Mouse (Mus musculus): ENCODE results near the gene Tspo2. TPM values are rescaled to one million over a fixed set of nuclear protein-coding genes. Genes with fewer than 3 reads are reported as not detected.

Tspo2 gene
- polyA plus RNA-seq, 1 experiment from 2014 or later: 0.51 TPM

DNA sequence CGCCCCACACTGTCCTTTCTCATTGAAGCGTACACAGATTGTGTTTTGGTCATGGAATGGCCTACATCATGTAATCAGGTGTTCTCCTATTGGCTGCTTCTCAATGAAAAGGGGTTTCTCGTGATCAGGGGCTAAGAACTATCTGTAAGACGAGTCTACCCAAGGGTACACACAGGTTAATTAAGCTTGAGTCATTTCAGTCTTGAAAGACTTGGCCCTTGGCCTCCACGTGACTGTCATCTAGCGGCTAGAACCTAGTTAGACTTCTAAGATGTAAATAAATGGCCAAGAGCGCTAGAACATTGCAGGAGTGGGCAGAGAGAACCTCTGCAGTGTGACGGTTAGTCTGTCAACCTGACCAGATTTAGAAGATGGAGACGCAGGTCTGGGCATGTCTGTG is 27.1 kb downstream of the Tspo2 start:
- H3K4me3 ChIP-seq (ENCODE audit: low read depth, low read length): no peak overlapping the region
- ATAC-seq (ENCODE audit: low FRiP score, low TSS enrichment) (no peak), DNase-seq (ENCODE audit: low spot score) (no peak)
- H3K27me3 ChIP-seq (ENCODE audit: control insufficient read depth, insufficient read depth, low read length): no peaks in the 10 kb centered on the region
- no peak overlapping the region for H3K4me2 ChIP-seq (replicated peaks; ENCODE audit: low read depth)
- no peak overlapping the region for H3K9ac ChIP-seq (ENCODE audit: low read length)
- no peak for TF ChIP-seq CTCF (IDR thresholded peaks at IDR 0.05; ENCODE audit: low read depth)
- no peak for TF ChIP-seq EP300 (optimal IDR thresholded peaks at IDR 0.05)
- H3K27ac ChIP-seq (replicated peaks): no peak overlapping the region
- no peaks in the 10 kb centered on the region for H3K36me3 ChIP-seq (ENCODE audit: control insufficient read depth, insufficient read depth, low read length)
- H3K9me3 ChIP-seq (ENCODE audit: control insufficient read depth, low read length): no peaks in the 10 kb centered on the region
- H3K4me1 ChIP-seq (replicated peaks; ENCODE audit: control insufficient read depth, insufficient read depth): no peaks in the 10 kb centered on the region; the same call in none of the 2 replicates
- WGBS: 76% methylated on average over 9 of the region's 9 CpGs

DNA sequence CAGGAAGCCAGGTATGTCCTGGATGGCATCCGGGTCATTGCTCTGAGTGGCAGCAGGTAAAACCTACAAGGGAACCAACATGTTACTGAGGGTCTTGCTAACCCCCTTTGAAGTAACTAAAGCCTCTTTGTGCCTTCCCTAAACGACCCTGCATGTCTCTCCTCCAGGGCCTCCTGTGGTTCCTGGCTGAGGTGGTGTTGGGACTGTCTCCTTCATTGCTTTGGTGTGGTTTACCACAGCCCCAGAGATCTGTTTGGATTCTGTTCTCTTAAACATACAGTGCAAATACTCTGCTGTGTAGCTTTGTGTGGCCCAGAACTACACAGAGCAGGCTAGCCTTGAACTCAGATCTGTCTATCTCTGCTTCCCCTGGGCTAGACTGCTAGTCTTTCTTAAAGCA is 31.8 kb downstream of the Tspo2 start:
- Histone ChIP-seq H3K9ac (ENCODE audit: low read length) (no peak overlapping the region), H3K36me3 (ENCODE audit: control insufficient read depth, insufficient read depth, low read length) (peaks cover 7% of the 10 kb centered on the region), H3K27me3 (ENCODE audit: control insufficient read depth, insufficient read depth, low read length) (no peaks in the 10 kb centered on the region), H3K4me2 (replicated peaks; ENCODE audit: low read depth) (no peak overlapping the region), H3K4me3 (ENCODE audit: low read depth, low read length) (no peak overlapping the region), H3K27ac (replicated peaks) (no peak overlapping the region), H3K4me1 (replicated peaks; ENCODE audit: control insufficient read depth, insufficient read depth) (no peaks in the 10 kb centered on the region), H3K9me3 (ENCODE audit: control insufficient read depth, low read length) (no peaks in the 10 kb centered on the region)
- no peak for DNase-seq (ENCODE audit: low spot score)
- ATAC-seq (ENCODE audit: low FRiP score, low TSS enrichment): no peak
- 61% methylated on average over 2 of the region's 2 CpGs for WGBS
- TF ChIP-seq CTCF (IDR thresholded peaks at IDR 0.05; ENCODE audit: low read depth) (no peak), EP300 (optimal IDR thresholded peaks at IDR 0.05) (no peak)

DNA sequence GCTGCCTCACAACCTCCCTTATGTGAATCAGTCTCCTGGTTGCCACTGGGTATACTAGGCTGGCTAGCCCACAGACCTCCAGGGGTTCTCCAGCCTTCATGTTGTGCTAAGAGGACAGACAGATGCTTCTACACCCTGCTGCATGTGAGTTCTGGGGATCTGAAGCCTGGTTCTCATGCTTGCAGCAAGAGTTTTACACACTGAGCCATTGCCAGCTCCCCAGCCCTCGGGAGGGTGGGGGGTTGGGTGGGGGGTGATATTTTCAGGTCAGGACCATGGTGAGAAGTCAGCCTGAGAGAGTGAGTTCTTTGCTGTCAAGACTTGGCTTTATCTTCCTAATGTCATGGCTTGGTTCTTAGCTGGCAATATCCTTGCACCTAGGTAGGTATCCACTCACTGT is 32.5 kb downstream of the Tspo2 start:
- Histone ChIP-seq H3K4me2 (replicated peaks; ENCODE audit: low read depth) (no peak overlapping the region), H3K4me3 (ENCODE audit: low read depth, low read length) (no peak overlapping the region), H3K27ac (replicated peaks) (peak overlapping the region; percentile 53; the same call in 1 of the 2 replicates), H3K4me1 (replicated peaks; ENCODE audit: control insufficient read depth, insufficient read depth) (no peaks in the 10 kb centered on the region), H3K36me3 (ENCODE audit: control insufficient read depth, insufficient read depth, low read length) (peaks cover 7% of the 10 kb centered on the region), H3K9ac (ENCODE audit: low read length) (no peak overlapping the region), H3K27me3 (ENCODE audit: control insufficient read depth, insufficient read depth, low read length) (no peaks in the 10 kb centered on the region), H3K9me3 (ENCODE audit: control insufficient read depth, low read length) (no peaks in the 10 kb centered on the region)
- 73% methylated on average over 1 of the region's 1 CpGs for WGBS
- DNase-seq (ENCODE audit: low spot score) (no peak), ATAC-seq (ENCODE audit: low FRiP score, low TSS enrichment) (no peak)
- TF ChIP-seq CTCF (IDR thresholded peaks at IDR 0.05; ENCODE audit: low read depth) (no peak), EP300 (optimal IDR thresholded peaks at IDR 0.05) (no peak)

DNA sequence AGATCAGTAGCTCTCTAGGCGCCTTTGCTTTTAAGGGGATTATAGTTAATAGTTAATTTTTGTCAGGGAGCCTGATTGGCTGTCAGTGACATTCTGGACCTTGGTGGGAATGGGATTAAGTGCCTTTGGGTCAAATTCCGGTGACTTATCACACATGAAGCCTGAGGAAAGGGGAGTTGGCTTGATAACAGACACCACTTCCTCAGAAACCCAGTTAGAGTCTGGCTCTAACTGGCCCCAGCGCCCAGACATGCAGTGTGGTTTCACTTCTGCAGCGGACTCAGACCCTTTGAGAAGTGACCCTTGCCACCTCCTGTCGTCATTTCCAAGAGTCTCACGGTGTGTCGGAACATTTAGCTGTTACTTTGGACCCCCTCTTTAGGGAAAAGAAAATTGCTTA is 33.1 kb downstream of the Tspo2 start:
- DNase-seq (ENCODE audit: low spot score) (peak; percentile 60), ATAC-seq (ENCODE audit: low FRiP score, low TSS enrichment) (peak; percentile 80)
- TF ChIP-seq CTCF (IDR thresholded peaks at IDR 0.05; ENCODE audit: low read depth): no peak
- H3K27ac ChIP-seq (replicated peaks): peak overlapping the region; percentile 53; the same call in 1 of the 2 replicates
- no peaks in the 10 kb centered on the region for H3K4me1 ChIP-seq (replicated peaks; ENCODE audit: control insufficient read depth, insufficient read depth)
- 62% methylated on average over 7 of the region's 7 CpGs for WGBS
- H3K4me2 ChIP-seq (replicated peaks; ENCODE audit: low read depth): peak overlapping the region; percentile 25; the same call in 1 of the 2 replicates
- peaks cover 9% of the 10 kb centered on the region for H3K36me3 ChIP-seq (ENCODE audit: control insufficient read depth, insufficient read depth, low read length)
- H3K4me3 ChIP-seq (ENCODE audit: low read depth, low read length): no peak overlapping the region
- no peaks in the 10 kb centered on the region for H3K9me3 ChIP-seq (ENCODE audit: control insufficient read depth, low read length)
- H3K27me3 ChIP-seq (ENCODE audit: control insufficient read depth, insufficient read depth, low read length): no peaks in the 10 kb centered on the region
- no peak overlapping the region for H3K9ac ChIP-seq (ENCODE audit: low read length)

DNA sequence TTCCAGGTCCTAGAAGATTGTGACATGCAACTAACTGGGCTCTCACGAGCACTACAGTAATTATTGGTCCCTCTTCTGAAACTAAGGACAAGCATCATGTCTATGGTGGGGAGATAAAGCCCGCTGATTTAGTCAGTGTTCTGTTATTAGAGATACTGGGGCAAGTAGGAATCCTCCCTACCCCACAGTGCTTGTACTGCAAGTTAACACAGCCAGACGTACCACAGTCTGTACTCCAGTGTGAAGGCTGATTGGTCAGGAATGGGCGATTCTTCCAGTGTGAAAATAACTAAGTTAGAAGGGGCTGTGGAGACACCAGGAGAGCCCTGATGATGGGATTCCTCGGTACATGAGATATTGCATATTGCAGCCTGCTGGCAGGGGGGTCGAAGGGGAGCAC is 33.8 kb downstream of the Tspo2 start:
- H3K9ac ChIP-seq (ENCODE audit: low read length): no peak overlapping the region
- ATAC-seq (ENCODE audit: low FRiP score, low TSS enrichment): no peak
- no peak overlapping the region for H3K4me3 ChIP-seq (ENCODE audit: low read depth, low read length)
- WGBS: 75% methylated on average over 6 of the region's 6 CpGs
- H3K27ac ChIP-seq (replicated peaks): 0 out of 2 replicates have a peak overlapping the region, but pooled peaks have one; percentile 35
- H3K36me3 ChIP-seq (ENCODE audit: control insufficient read depth, insufficient read depth, low read length): peaks cover 9% of the 10 kb centered on the region
- no peaks in the 10 kb centered on the region for H3K4me1 ChIP-seq (replicated peaks; ENCODE audit: control insufficient read depth, insufficient read depth)
- no peak for DNase-seq (ENCODE audit: low spot score)
- no peaks in the 10 kb centered on the region for H3K27me3 ChIP-seq (ENCODE audit: control insufficient read depth, insufficient read depth, low read length)
- H3K9me3 ChIP-seq (ENCODE audit: control insufficient read depth, low read length): no peaks in the 10 kb centered on the region
- H3K4me2 ChIP-seq (replicated peaks; ENCODE audit: low read depth): no peak overlapping the region
- TF ChIP-seq EP300 (optimal IDR thresholded peaks at IDR 0.05) (no peak), CTCF (IDR thresholded peaks at IDR 0.05; ENCODE audit: low read depth) (no peak)

DNA sequence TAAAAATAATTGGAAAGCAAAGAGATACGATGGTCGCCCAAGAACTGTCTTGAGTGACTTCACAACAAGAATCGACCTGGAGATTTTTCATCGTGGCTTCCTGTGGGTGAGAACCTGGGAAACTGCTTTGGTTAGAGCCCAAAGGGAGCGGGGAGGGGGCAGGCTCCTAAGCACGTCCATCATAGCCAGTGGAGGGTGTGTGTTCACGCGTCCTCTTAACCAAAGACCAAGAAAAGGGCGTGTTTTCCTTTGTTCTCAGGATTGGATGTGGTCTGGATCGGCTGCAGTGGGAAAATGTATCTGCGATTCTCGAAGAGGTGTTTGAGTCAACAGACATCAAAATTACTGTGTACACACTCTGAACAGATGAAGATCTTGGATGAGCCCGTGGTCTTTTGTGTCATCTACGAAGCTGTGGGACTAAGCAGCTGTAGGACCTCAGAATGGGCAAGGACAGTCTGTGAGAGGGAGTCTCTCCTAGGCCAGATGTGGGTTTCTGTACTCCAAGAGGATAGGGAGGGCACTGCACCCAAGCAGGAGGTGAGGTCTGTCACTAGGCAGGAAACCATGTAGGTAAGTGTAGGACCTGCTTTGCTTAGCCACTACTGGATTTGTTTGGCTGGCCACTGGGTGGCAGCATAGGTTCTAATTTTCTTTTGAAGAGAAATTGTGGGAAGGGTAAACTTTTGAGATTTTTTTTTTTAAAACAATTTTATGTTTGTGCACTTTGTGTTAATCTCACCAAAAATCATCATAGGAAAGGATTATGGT is 34.7 kb downstream of the Tspo2 start:
- Histone ChIP-seq H3K9ac (ENCODE audit: low read length) (no peak overlapping the region), H3K4me2 (replicated peaks; ENCODE audit: low read depth) (no peak overlapping the region), H3K4me3 (ENCODE audit: low read depth, low read length) (no peak overlapping the region), H3K27ac (replicated peaks) (no peak overlapping the region), H3K27me3 (ENCODE audit: control insufficient read depth, insufficient read depth, low read length) (no peaks in the 10 kb centered on the region), H3K36me3 (ENCODE audit: control insufficient read depth, insufficient read depth, low read length) (peaks cover 9% of the 10 kb centered on the region), H3K9me3 (ENCODE audit: control insufficient read depth, low read length) (no peaks in the 10 kb centered on the region), H3K4me1 (replicated peaks; ENCODE audit: control insufficient read depth, insufficient read depth) (no peaks in the 10 kb centered on the region; the same call in 1 of the 2 replicates)
- 70% methylated on average over 14 of the region's 14 CpGs for WGBS
- peak; percentile 92 for ATAC-seq (ENCODE audit: low FRiP score, low TSS enrichment)
- TF ChIP-seq EP300 (optimal IDR thresholded peaks at IDR 0.05) (no peak), CTCF (IDR thresholded peaks at IDR 0.05; ENCODE audit: low read depth) (peak; percentile 77)
- peak; percentile 76 for DNase-seq (ENCODE audit: low spot score)
